Mouse (Mus musculus) brain, adult 2 months (tissue): ENCODE measurements at regions not wholly inside any gene's neighbourhood (a gene's known extent, or its start where the extent isn't known, plus 50 kb on each side); places are given as distances from the start of the nearest gene placed in this dataset.

ENCODE experiments used
- DNase-seq: peaks from one replicate; pipeline ENCODE4 v3.0.0; 2011; ENCODE audit warnings: low read depth, low spot score

GRCm38 (mm10) chr9:117967080-117967479 lies 73.2 kb upstream of the Azi2 start:
- no peak for DNase-seq

DNA sequence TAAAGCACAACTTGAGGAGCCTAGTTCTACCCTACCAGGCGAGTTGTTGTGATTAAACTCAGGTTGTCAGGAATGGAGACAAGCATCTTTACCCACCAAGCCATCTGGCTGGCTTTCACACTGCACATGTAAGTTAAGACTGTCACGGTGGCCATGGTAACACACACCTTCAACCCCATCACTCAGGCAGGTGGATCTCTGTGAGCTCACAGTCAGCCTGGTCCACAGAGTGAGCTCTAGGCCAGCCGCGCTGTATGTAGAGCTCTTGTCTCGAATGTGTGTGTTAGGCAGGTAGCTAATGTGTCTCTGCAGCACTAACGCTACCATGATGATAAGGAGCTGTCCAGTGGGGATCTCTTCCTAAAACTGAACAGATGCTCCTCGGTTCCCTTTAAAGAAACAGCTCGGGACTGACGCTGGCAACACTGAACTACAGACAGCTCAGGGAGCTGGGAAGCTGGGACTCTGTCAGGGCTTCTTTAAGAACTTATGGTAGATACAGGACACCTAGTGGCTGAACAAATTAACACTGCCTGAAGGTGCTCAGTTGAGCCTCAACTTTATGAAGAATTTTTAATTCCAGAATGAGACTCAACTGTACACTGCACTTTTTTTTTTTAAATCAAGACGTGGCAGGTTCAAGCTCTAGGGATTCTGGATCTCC lies 73.8 kb upstream of the Azi2 start:
- peak; percentile 88 for DNase-seq

GRCm38 (mm10) chr9:117962088-117963030 lies 77.9 kb upstream of the Azi2 start:
- DNase-seq = peak; percentile 26

DNA sequence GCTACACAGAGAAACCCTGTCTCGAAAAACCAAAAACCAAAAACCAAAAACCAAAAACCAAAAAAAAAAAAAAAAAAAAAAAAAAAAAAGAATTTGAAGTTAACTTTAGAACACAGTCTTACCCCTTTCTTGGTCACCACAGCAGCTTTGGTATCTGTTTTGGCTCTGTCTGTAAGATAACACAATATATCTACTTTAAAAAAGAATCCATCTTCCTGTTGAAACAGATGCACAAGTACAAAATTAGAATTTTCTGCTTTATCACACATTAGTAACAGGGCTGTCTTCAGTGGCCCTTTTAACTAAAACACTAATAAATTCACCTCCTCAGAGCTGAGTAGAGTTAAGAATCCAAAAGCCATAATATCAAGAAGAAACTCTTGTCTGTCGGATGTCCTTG lies 80.5 kb upstream of the Azi2 start:
- no peak for DNase-seq

GRCm38 (mm10) chr9:117957195-117957594 lies 83.1 kb upstream of the Azi2 start:
- DNase-seq = no peak

GRCm38 (mm10) chr9:117956691-117957090 lies 83.6 kb upstream of the Azi2 start:
- no peak for DNase-seq

GRCm38 (mm10) chr9:117927466-117927847 lies 112.8 kb upstream of the Azi2 start:
- no peak for DNase-seq

DNA sequence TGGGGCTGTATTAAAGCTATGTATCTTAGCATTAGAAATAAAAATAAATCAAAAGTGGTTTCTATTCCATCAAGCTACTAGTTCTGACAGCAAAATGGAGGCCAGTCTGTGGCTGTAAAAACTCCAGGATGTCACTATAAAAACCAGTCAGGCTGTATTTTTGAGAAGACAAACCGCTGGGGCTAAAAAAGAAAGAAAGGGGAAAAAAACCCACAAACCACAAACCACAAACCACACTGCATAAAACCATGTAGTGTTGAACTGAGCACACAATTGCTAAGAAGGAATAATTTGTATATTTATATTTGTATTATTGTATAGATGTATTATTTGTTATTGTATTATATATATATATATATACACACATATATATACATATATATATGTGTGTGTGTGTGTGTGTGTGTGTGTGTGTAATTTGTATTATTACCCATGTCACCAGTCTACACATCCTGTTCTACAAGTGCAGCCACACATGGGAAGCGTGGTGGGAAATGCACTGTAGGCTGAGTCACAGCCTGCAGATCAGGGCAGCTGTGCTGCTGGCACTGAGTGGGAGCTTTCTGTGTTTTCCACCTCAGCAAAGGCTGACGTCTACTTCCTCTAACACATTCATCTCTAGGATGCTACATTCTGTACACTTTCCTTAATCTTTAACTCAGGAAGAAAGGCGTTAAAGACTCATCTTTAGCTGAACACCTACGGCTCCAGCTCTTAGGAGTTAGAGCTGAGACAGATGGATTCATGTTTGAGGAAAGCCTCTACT lies 113.4 kb upstream of the Azi2 start:
- DNase-seq = peak; percentile 85

GRCm38 (mm10) chr9:117922992-117923391 lies 117.3 kb upstream of the Azi2 start:
- DNase-seq = no peak

DNA sequence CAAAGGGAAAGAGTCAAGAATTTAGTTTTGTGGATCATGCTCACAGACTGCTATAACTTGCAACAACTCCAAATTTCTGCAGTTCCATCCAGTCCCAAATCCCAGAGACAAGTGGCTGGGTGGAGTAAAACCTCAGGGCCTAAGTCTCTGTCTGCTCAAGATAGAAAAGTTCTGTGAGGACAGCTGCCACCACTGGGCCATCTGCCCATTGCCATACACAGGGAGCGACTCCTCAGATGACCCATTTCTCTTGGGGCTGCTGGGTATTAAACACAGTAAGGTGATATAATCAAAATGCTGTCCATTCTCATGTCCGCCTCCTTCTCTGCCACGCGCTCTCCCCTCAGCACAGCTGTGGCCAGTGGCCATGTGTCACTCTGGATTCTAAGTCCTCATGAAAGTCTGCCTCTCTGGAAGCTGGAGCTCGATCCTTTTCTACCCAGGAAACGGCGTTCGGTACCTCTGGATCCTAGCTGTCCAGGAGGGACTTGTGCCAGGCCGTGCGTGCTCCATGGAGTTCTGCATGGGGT lies 132.3 kb upstream of the Azi2 start:
- DNase-seq = peak; percentile 25

GRCm38 (mm10) chr9:117905045-117905747 lies 135.1 kb upstream of the Azi2 start:
- peak; percentile 96 for DNase-seq

- no peak for DNase-seq
These were observed 135.7 kb upstream of the Azi2 start for GRCm38 (mm10) chr9:117904621-117905020.

GRCm38 (mm10) chr9:117903025-117903424 lies 137.3 kb upstream of the Azi2 start:
- peak; percentile 76 for DNase-seq

GRCm38 (mm10) chr9:117902239-117902939 lies 137.9 kb upstream of the Azi2 start:
- DNase-seq = no peak

DNA sequence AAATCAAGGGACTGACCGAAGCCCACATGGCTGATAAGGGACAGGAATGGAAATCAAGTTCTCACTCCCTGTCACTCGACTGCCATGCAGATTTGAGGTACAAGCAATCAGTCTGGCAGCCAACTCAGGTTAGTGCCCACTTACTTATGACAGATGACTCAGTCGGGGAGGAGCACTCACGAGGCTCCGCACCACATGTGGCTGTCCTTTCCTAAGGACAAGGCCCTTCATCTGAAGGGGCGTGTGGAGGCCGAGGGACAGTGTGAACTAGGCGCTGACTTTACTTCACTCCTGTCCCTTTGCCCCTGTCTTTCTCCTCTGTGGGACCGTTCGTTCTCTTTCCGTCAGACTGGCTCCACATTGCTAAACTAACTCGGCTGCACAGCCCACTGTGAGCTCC lies 139.7 kb upstream of the Azi2 start:
- no peak for DNase-seq

DNA sequence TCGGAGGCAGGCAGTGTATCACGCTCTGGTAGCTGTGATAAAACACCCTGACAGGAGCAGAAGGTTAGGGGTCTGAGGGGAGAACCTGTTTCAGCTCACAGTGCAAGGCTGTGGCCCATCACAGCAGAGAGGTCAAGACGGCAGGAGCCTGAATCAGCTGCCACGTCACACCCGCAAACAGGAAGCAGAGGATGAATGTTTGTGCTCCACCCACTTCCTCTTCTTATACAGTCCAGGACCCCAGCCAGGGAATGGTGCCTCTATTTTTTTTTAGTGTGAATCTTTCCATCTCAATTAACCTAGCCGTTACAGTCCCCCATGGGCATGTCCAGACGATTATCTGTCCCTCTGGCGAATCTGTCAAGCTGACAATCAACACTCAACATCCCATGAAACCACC lies 143.8 kb upstream of the Azi2 start:
- DNase-seq = no peak

DNA sequence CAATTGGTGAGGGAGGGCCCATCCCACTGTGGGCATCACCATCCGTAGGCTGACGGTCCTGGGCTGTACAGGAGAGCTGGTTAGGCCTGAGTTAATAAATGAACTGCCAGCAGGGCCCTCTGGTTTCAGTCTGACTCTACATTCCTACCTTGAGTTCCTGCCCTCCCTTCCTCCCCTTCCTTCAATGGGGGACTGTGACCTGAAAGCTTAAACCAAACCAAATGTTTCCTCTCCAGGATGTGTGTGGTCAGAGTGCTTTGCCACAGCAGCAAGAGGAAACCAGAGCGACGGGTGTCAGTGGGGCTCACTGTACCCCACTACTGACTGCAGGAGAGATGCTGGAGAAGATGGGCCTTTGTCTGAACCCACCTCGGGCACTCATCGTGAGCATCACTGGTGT lies 147.7 kb upstream of the Azi2 start:
- no peak for DNase-seq

GRCm38 (mm10) chr9:117873172-117873571 lies 167.1 kb upstream of the Azi2 start:
- no peak for DNase-seq

GRCm38 (mm10) chr9:117872387-117873081 lies 167.8 kb upstream of the Azi2 start:
- peak; percentile 44 for DNase-seq

- DNase-seq = peak; percentile 37
These were observed 168.3 kb upstream of the Azi2 start for GRCm38 (mm10) chr9:117872021-117872386.
